ENCODE assay signal across 8 mouse cellular contexts in the genomic region with DNA sequence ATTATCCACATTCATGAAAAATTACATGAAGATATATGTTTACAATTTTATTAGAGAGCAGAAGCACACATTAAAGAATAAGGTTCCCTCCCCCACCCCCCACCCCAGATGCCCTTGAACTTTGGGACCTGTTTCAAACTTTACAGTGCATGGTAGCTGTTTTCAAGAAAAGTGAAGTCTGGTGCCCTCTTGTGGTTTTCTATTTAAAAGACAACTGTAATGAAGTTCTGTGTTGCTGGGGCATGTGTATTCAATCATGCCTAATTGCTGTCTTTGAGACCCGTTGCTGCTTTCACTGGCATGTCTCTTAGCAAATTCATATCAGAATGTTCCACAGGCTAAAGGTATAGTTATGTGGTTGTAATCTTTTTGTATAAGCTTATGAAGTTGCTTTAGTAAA. TPM values are rescaled to one million over a fixed set of nuclear protein-coding genes. Genes with fewer than 3 reads are reported as not detected.
DNase-seq lines count a peak whose midpoint lies in the region; ATAC-seq and TF ChIP-seq lines count a peak whose summit lies in the region.

No protein-coding gene starts in this region.

- no peaks in the 10 kb centered on the region for H3K9me3 ChIP-seq in heart, embryonic 10.5 days
- no peaks in the 10 kb centered on the region for H3K9me3 ChIP-seq in kidney, postnatal 0 days (replicated peaks; ENCODE audit: low read length)

- DNase-seq in heart, adult 18-20 months, result peak; percentile 53 to 79
- DNase-seq in heart, embryonic 10.5 days (ENCODE audit: low spot score), result no peak
- DNase-seq in spleen, postnatal 36 days (ENCODE audit: low spot score in 2 of 2), result peak; percentile 30 to 67
- no peak for DNase-seq in spleen, adult 18-20 months
- peak; percentile 73 for DNase-seq in embryo, embryonic 10 days (ENCODE audit: low spot score)
- DNase-seq in kidney, postnatal 0 days (ENCODE audit: low spot score), result peak; percentile 89
- peak; percentile 33 for DNase-seq in skeletal muscle tissue, adult 2 months (ENCODE audit: low read depth, low spot score)
- no peak for DNase-seq in left cerebral cortex, postnatal 36 days (ENCODE audit: low spot score in 2 of 2)

- TF ChIP-seq CTCF in kidney, postnatal 0 days (IDR thresholded peaks at IDR 0.05; ENCODE audit: low read depth), result peak; percentile 80

- ATAC-seq in kidney, postnatal 0 days (replicated peaks; ENCODE audit: low FRiP score, low read depth), result no peak

- no peak overlapping the region for H3K9ac ChIP-seq in kidney, postnatal 0 days (ENCODE audit: low read depth, low read length)

- no peak overlapping the region for H3K4me2 ChIP-seq in kidney, postnatal 0 days (ENCODE audit: low read length)

- H3K36me3 ChIP-seq in heart, embryonic 10.5 days, result no peaks in the 10 kb centered on the region
- H3K36me3 ChIP-seq in kidney, postnatal 0 days (ENCODE audit: insufficient read depth, low read length), result no peaks in the 10 kb centered on the region

- no peak overlapping the region for H3K4me3 ChIP-seq in heart, embryonic 10.5 days
- no peak overlapping the region for H3K4me3 ChIP-seq in kidney, postnatal 0 days (replicated peaks; ENCODE audit: low read depth, low read length)

- WGBS in heart, embryonic 10.5 days, result 15% methylated on average over 1 of the region's 1 CpGs
- 3% methylated on average over 1 of the region's 1 CpGs for WGBS in kidney, postnatal 0 days

- no peaks in the 10 kb centered on the region for H3K27me3 ChIP-seq in heart, embryonic 10.5 days (ENCODE audit: insufficient read depth, poor library complexity, severe bottlenecking)
- H3K27me3 ChIP-seq in kidney, postnatal 0 days (ENCODE audit: insufficient read depth, low read length), result no peaks in the 10 kb centered on the region

- H3K4me1 ChIP-seq in heart, embryonic 10.5 days, result 0 out of 2 replicates have a peak, but pooled peaks cover 5% of the 10 kb centered on the region
- no peaks in the 10 kb centered on the region for H3K4me1 ChIP-seq in kidney, postnatal 0 days (replicated peaks; ENCODE audit: insufficient read depth, low read length)

- H3K27ac ChIP-seq in heart, embryonic 10.5 days, result no peak overlapping the region
- no peak overlapping the region for H3K27ac ChIP-seq in kidney, postnatal 0 days

- intact Hi-C loops in left cerebral cortex, postnatal 36 days (cut with DNase I), result loop anchor here (2.0 kb wide), 1 partner anchor 226 kb away; no protein-coding TSS in a partner anchor

RNA-seq across cellular contexts. Expression of a gene that starts 25.3 kb away (rescaled TPM):
- total RNA-seq in heart, adult 18-20 months (2021), result 1 to 10 TPM in 1 of 2 experiments, under 1 TPM in 1; 0.55 to 1.7 TPM
- polyA plus RNA-seq in heart, embryonic 10.5 days (2016; fragmentation: Nextera tagmentation; extraction: Ambion mirVana), result 0.40 and 0.81 TPM in 2 replicates
- 0.22 and 0.45 TPM in 2 replicates for polyA plus RNA-seq in kidney, postnatal 0 days (2015; fragmentation: Nextera tagmentation; extraction: Ambion mirVana)
- 1 to 10 TPM; 1.2 to 1.8 TPM for total RNA-seq in left cerebral cortex, postnatal 36 days (2021)

RNA-seq across cellular contexts. Expression of a gene that starts 42.8 kb away (rescaled TPM):
- 10 to 100 TPM; 11.8 to 14.3 TPM for total RNA-seq in heart, adult 18-20 months (2021)
- 10.1 and 14.4 TPM in 2 replicates for polyA plus RNA-seq in heart, embryonic 10.5 days (2016; fragmentation: Nextera tagmentation; extraction: Ambion mirVana)
- polyA plus RNA-seq in kidney, postnatal 0 days (2015; fragmentation: Nextera tagmentation; extraction: Ambion mirVana), result 16.1 and 16.3 TPM in 2 replicates
- total RNA-seq in left cerebral cortex, postnatal 36 days (2021), result 10 to 100 TPM; 13.5 to 21.5 TPM

Comparison
In these comparisons a context has a peak if more than half of its experiments do, and no peak if none do; other contexts are left out.
1. DNase-seq: peak in heart, adult 18-20 months (2 of 2), spleen, postnatal 36 days (2 of 2), embryo, embryonic 10 days (single experiment), kidney, postnatal 0 days (single experiment) and skeletal muscle tissue, adult 2 months (single experiment); none in heart, embryonic 10.5 days (single experiment), spleen, adult 18-20 months (0 of 2) and left cerebral cortex, postnatal 36 days (0 of 2).